ENCODE assay signal across 9 mouse cellular contexts in the genomic region with DNA sequence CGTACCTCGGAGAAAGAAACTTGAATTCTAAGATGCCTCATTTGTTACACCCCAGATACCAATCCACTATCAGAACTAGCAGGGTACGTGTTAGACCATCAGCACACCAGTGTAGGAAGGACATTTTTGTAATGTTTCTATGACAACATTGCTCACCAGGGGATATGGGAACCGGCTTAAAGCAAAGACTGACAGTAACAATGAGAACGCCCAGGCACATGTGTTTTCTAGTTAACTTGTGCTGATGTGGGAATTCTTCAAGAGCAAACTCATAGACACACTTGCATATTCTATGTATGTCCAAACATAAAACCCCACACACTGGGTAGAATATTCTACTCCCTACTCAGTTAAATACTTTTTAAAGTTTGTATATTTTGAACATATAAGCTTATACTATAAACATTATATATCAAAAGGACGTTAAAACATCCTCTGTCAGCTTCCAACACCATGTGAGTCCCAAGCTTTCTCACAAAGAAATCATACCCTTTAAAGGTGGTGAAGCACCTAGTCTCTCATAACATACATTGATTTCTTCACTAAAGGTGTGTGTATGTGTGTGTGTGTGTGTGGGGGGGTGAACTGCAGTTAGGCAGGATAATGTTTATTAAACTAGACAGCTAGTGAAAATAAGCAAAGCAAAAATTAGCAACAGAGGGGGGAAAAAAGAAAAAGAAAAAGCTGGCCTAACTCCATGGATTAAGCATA.
A peak's percentile ranks its signal among the peaks of the same experiment; 100 is the strongest.
DNase-seq lines count a peak whose midpoint lies in the region; ATAC-seq and TF ChIP-seq lines count a peak whose summit lies in the region.
"Had no signal": no experiment of that assay in that cellular context is flagged by ENCODE, and none has a peak within 500 bp of the region (broad histone marks: within the 10 kb centered on the region; RNA-seq: fewer than 3 reads in every experiment).

No protein-coding gene starts in this region.

- WGBS in lung, embryonic 16.5 days = 62% methylated on average over 6 of the region's 6 CpGs
- 69% methylated on average over 6 of the region's 6 CpGs for WGBS in lung, adult 2 months
- 42% methylated on average over 6 of the region's 6 CpGs for WGBS in hindbrain, embryonic 10.5 days
- 51% methylated on average over 6 of the region's 6 CpGs for WGBS in midbrain, embryonic 10.5 days

- peak; percentile 49; the same call in 1 of the 2 replicates for ATAC-seq in lung, embryonic 16.5 days (ENCODE audit: low read depth)

- H3K27ac ChIP-seq in lung, embryonic 16.5 days (ENCODE audit: low read length) = peak overlapping the region; percentile 11
- H3K27ac ChIP-seq in hindbrain, embryonic 10.5 days = peak overlapping the region; percentile 75
- peak overlapping the region; percentile 67 for H3K27ac ChIP-seq in midbrain, embryonic 10.5 days (replicated peaks)
- H3K27ac ChIP-seq: liver, embryonic 14.5 days had no signal

- TF ChIP-seq CTCF in lung, adult 2 months (IDR thresholded peaks at IDR 0.05; ENCODE audit: insufficient read depth, low read length) = no peak

- H3K36me3 ChIP-seq in lung, embryonic 16.5 days (ENCODE audit: control insufficient read depth, insufficient read depth, low read length) = no peaks in the 10 kb centered on the region
- H3K36me3 ChIP-seq in hindbrain, embryonic 10.5 days = no peaks in the 10 kb centered on the region
- no peaks in the 10 kb centered on the region for H3K36me3 ChIP-seq in midbrain, embryonic 10.5 days

- no peaks in the 10 kb centered on the region for H3K27me3 ChIP-seq in lung, embryonic 16.5 days (ENCODE audit: control insufficient read depth, insufficient read depth, low read depth, low read length)
- no peaks in the 10 kb centered on the region for H3K27me3 ChIP-seq in hindbrain, embryonic 10.5 days (ENCODE audit: insufficient read depth, poor library complexity, severe bottlenecking)
- H3K27me3 ChIP-seq in midbrain, embryonic 10.5 days (ENCODE audit: low read depth, poor library complexity, severe bottlenecking) = no peaks in the 10 kb centered on the region

- H3K4me3 ChIP-seq in lung, embryonic 16.5 days (ENCODE audit: low read length) = no peak overlapping the region
- no peak overlapping the region for H3K4me3 ChIP-seq in lung, adult 2 months (replicated peaks; ENCODE audit: extremely low read depth, low read depth, low read length)
- H3K4me3 ChIP-seq in hindbrain, embryonic 10.5 days = no peak overlapping the region
- no peak overlapping the region for H3K4me3 ChIP-seq in midbrain, embryonic 10.5 days

- peaks cover 5% of the 10 kb centered on the region for H3K4me1 ChIP-seq in lung, embryonic 16.5 days (replicated peaks; ENCODE audit: control insufficient read depth, insufficient read depth, low read length)
- no peaks in the 10 kb centered on the region for H3K4me1 ChIP-seq in lung, adult 2 months (ENCODE audit: control insufficient read depth, insufficient read depth, low read length)
- H3K4me1 ChIP-seq in hindbrain, embryonic 10.5 days (replicated peaks) = peaks cover 22% of the 10 kb centered on the region
- H3K4me1 ChIP-seq in midbrain, embryonic 10.5 days = peaks cover 21% of the 10 kb centered on the region

- no peak for TF ChIP-seq POLR2A in lung, adult 2 months (IDR thresholded peaks at IDR 0.05; ENCODE audit: borderline replicate concordance, extremely low read depth, low read depth, low read length)

- no peaks in the 10 kb centered on the region for H3K9me3 ChIP-seq in lung, embryonic 16.5 days (ENCODE audit: control insufficient read depth, low read length)
- no peaks in the 10 kb centered on the region for H3K9me3 ChIP-seq in hindbrain, embryonic 10.5 days
- H3K9me3 ChIP-seq in midbrain, embryonic 10.5 days (replicated peaks) = no peaks in the 10 kb centered on the region

- H3K9ac ChIP-seq in lung, embryonic 16.5 days (ENCODE audit: low read length) = no peak overlapping the region
- H3K9ac ChIP-seq: liver, embryonic 14.5 days had no signal

- H3K4me2 ChIP-seq in lung, embryonic 16.5 days (ENCODE audit: low read depth, low read length) = no peak overlapping the region

- DNase-seq in lung, adult 2 months = no peak
- no peak for DNase-seq in hindbrain, embryonic 10.5 days (ENCODE audit: low spot score)
- DNase-seq in midbrain, embryonic 10.5 days (ENCODE audit: low spot score) = peak; percentile 21
- DNase-seq in kidney, postnatal 25 days = no peak
- no peak for DNase-seq in testis, postnatal 10 days (ENCODE audit: low spot score)
- DNase-seq in kidney, postnatal 10 days = no peak
- DNase-seq: adrenal gland, adult 8-10 months had no signal

Comparison
In these comparisons a context has a peak if more than half of its experiments do, and no peak if none do; other contexts are left out.
1. H3K27ac ChIP-seq: peak in every context shown above with its lines; median percentile 75 in hindbrain, embryonic 10.5 days; 67 in midbrain, embryonic 10.5 days; 11 in lung, embryonic 16.5 days.